Mouse (Mus musculus): ENCODE data around the gene Madd.
A peak's percentile ranks its signal among the peaks of the same experiment; 100 is the strongest.

DNA sequence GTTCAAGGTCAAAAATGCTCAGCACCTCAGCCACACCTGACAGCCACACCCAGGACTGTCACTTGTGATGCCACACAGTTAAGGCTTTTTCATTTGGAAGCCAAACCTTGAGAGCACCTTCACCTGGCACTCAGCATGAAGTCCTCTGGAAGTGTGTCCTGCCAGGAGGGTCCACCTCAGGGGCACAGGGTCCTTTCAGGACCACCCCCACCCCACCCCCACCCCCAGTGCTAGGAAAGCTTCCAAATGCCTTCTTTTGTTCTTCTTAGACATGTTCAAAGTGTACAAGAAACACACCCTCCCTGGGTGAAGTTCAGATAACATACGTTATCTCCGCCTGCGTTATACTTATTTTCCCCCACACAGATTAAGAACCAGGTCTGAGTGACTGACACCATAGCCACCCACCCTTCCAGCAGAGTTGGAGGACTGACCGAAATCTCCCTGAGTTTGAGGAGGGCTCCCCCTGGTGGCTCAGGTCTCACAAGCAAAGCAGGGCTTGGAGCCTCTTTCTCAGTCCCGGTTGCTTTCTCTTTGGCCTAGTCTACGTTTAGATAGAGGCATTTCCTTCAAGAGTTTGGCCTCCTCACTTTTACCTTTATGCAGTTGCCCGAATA lies 82.4 kb downstream of the Madd start:
- TF ChIP-seq CTCF (IDR thresholded peaks at IDR 0.05; ENCODE audit: control insufficient read depth, insufficient read depth, insufficient replicate concordance, low read depth, low read length) = peak; percentile 65; the same call in 1 of the 2 replicates
- no peak for TF ChIP-seq POLR2A (IDR thresholded peaks at IDR 0.05; ENCODE audit: control insufficient read depth, low read depth, low read length)

Data from testis, adult 2 months (tissue).